Mouse (Mus musculus): Measurements from ENCODE around the gene Gfod1. TPM values are rescaled to one million over a fixed set of nuclear protein-coding genes. Genes with fewer than 3 reads are reported as not detected.

The Gfod1 gene
- total RNA-seq, 1 experiment: 4.8 TPM

GRCm38 (mm10) chr13:43243793-43244192 lies 60.2 kb downstream of the Gfod1 start:
- no peak for DNase-seq (ENCODE audit: low read depth, low spot score)
- no peak overlapping the region for H3K27ac ChIP-seq (ENCODE audit: insufficient read depth, low read depth, low read length, poor library complexity, severe bottlenecking)

GRCm38 (mm10) chr13:43243240-43243639 lies 60.7 kb downstream of the Gfod1 start:
- in situ Hi-C loops (cut with MboI; ENCODE audit: low sequenced_read_pairs in 2 of 2, unreplicated experiment in 2 of 2): no loop called here
- no peaks in the 10 kb centered on the region for H3K36me3 ChIP-seq (ENCODE audit: control insufficient read depth, insufficient read depth, low read length, poor library complexity, severe bottlenecking)
- DNase-seq (ENCODE audit: low read depth, low spot score): no peak
- no peak overlapping the region for H3K4me3 ChIP-seq (ENCODE audit: insufficient read depth in 1 of 2, low read depth in 1 of 2, low read length in 2 of 2, poor library complexity in 1 of 2, severe bottlenecking in 1 of 2)
- TF ChIP-seq MAFK (IDR thresholded peaks at IDR 0.05; ENCODE audit: insufficient read depth, low read depth, low read length) (no peak), CHD2 (IDR thresholded peaks at IDR 0.05; ENCODE audit: low read depth, low read length) (no peak), ZC3H11A (IDR thresholded peaks at IDR 0.05; ENCODE audit: borderline replicate concordance, low read depth, low read length) (no peak), ZNF384 (IDR thresholded peaks at IDR 0.05; ENCODE audit: low read depth, low read length) (no peak), HCFC1 (IDR thresholded peaks at IDR 0.05; ENCODE audit: borderline replicate concordance, insufficient read depth, low read length) (no peak)
- no peak overlapping the region for H3K9ac ChIP-seq (ENCODE audit: insufficient read depth, low read depth, low read length, poor library complexity, severe bottlenecking)
- no peak overlapping the region for H3K27ac ChIP-seq (ENCODE audit: insufficient read depth, low read depth, low read length, poor library complexity, severe bottlenecking)
- peaks cover 4 to 5% of the 10 kb centered on the region in 2 experiments; a peak in 1 of 4 replicates for H3K4me1 ChIP-seq (ENCODE audit: control insufficient read depth in 2 of 2, insufficient read depth in 2 of 2, low read length in 2 of 2, poor library complexity in 1 of 2)
- no peaks in the 10 kb centered on the region for H3K9me3 ChIP-seq (ENCODE audit: control insufficient read depth, insufficient read depth, low read depth, low read length)

More at GRCm38 (mm10) chr13:43243793-43244192, 60.2 kb downstream of the Gfod1 start:
- Histone ChIP-seq H3K9ac (ENCODE audit: insufficient read depth, low read depth, low read length, poor library complexity, severe bottlenecking) (no peak overlapping the region), H3K36me3 (ENCODE audit: control insufficient read depth, insufficient read depth, low read length, poor library complexity, severe bottlenecking) (no peaks in the 10 kb centered on the region), H3K9me3 (ENCODE audit: control insufficient read depth, insufficient read depth, low read depth, low read length) (no peaks in the 10 kb centered on the region), H3K4me1 (ENCODE audit: control insufficient read depth in 2 of 2, insufficient read depth in 2 of 2, low read length in 2 of 2, poor library complexity in 1 of 2) (peaks cover 4 to 5% of the 10 kb centered on the region in 2 experiments; a peak in 1 of 4 replicates), H3K4me3 (ENCODE audit: insufficient read depth in 1 of 2, low read depth in 1 of 2, low read length in 2 of 2, poor library complexity in 1 of 2, severe bottlenecking in 1 of 2) (no peak overlapping the region)
- in situ Hi-C loops (cut with MboI; ENCODE audit: low sequenced_read_pairs in 2 of 2, unreplicated experiment in 2 of 2): no loop called here
- TF ChIP-seq HCFC1 (IDR thresholded peaks at IDR 0.05; ENCODE audit: borderline replicate concordance, insufficient read depth, low read length) (no peak), ZNF384 (IDR thresholded peaks at IDR 0.05; ENCODE audit: low read depth, low read length) (no peak), CHD2 (IDR thresholded peaks at IDR 0.05; ENCODE audit: low read depth, low read length) (no peak), ZC3H11A (IDR thresholded peaks at IDR 0.05; ENCODE audit: borderline replicate concordance, low read depth, low read length) (no peak), MAFK (IDR thresholded peaks at IDR 0.05; ENCODE audit: insufficient read depth, low read depth, low read length) (no peak)

DNA sequence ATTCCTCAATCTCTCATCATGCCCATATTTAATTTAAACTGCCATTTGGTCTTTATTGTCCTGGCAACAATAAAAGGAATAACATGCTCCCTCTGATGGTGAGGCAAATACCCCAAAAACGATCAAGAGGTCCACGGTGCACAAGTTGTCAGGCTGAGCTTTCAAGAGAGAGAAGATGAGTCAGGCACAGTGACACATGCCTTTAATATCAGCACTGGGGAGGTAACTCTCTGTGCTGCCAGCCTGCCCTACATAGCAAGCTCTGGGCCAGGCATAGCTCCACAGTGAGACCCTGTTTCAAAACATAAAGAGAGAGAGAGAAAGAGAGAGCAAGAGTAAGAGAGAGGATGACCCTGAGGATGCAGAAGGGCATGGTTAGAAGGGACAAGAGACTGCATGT lies 62.2 kb downstream of the Gfod1 start:
- DNase-seq (ENCODE audit: low read depth, low spot score): no peak
- Histone ChIP-seq H3K4me1 (ENCODE audit: control insufficient read depth in 2 of 2, insufficient read depth in 2 of 2, low read length in 2 of 2, poor library complexity in 1 of 2) (peaks cover 4 to 5% of the 10 kb centered on the region in 2 experiments; a peak in 1 of 4 replicates), H3K4me3 (ENCODE audit: insufficient read depth in 1 of 2, low read depth in 1 of 2, low read length in 2 of 2, poor library complexity in 1 of 2, severe bottlenecking in 1 of 2) (no peak overlapping the region), H3K9ac (ENCODE audit: insufficient read depth, low read depth, low read length, poor library complexity, severe bottlenecking) (no peak overlapping the region), H3K9me3 (ENCODE audit: control insufficient read depth, insufficient read depth, low read depth, low read length) (no peaks in the 10 kb centered on the region), H3K36me3 (ENCODE audit: control insufficient read depth, insufficient read depth, low read length, poor library complexity, severe bottlenecking) (no peaks in the 10 kb centered on the region), H3K27ac (ENCODE audit: insufficient read depth, low read depth, low read length, poor library complexity, severe bottlenecking) (no peak overlapping the region)
- in situ Hi-C loops (cut with MboI; ENCODE audit: low sequenced_read_pairs in 2 of 2, unreplicated experiment in 2 of 2): no loop called here
- TF ChIP-seq CHD2 (IDR thresholded peaks at IDR 0.05; ENCODE audit: low read depth, low read length): no peak
- no peak for TF ChIP-seq HCFC1 (IDR thresholded peaks at IDR 0.05; ENCODE audit: borderline replicate concordance, insufficient read depth, low read length)
- no peak for TF ChIP-seq MAFK (IDR thresholded peaks at IDR 0.05; ENCODE audit: insufficient read depth, low read depth, low read length)
- no peak for TF ChIP-seq ZC3H11A (IDR thresholded peaks at IDR 0.05; ENCODE audit: borderline replicate concordance, low read depth, low read length)
- TF ChIP-seq ZNF384 (IDR thresholded peaks at IDR 0.05; ENCODE audit: low read depth, low read length): no peak

GRCm38 (mm10) chr13:43241069-43241468 lies 62.9 kb downstream of the Gfod1 start:
- H3K4me3 ChIP-seq (ENCODE audit: insufficient read depth in 1 of 2, low read depth in 1 of 2, low read length in 2 of 2, poor library complexity in 1 of 2, severe bottlenecking in 1 of 2): no peak overlapping the region
- no peaks in the 10 kb centered on the region for H3K9me3 ChIP-seq (ENCODE audit: control insufficient read depth, insufficient read depth, low read depth, low read length)
- no peaks in the 10 kb centered on the region for H3K36me3 ChIP-seq (ENCODE audit: control insufficient read depth, insufficient read depth, low read length, poor library complexity, severe bottlenecking)
- no peak for DNase-seq (ENCODE audit: low read depth, low spot score)
- H3K27ac ChIP-seq (ENCODE audit: insufficient read depth, low read depth, low read length, poor library complexity, severe bottlenecking): no peak overlapping the region
- no peak overlapping the region for H3K9ac ChIP-seq (ENCODE audit: insufficient read depth, low read depth, low read length, poor library complexity, severe bottlenecking)
- TF ChIP-seq HCFC1 (IDR thresholded peaks at IDR 0.05; ENCODE audit: borderline replicate concordance, insufficient read depth, low read length): no peak
- no peak for TF ChIP-seq ZC3H11A (IDR thresholded peaks at IDR 0.05; ENCODE audit: borderline replicate concordance, low read depth, low read length)
- TF ChIP-seq MAFK (IDR thresholded peaks at IDR 0.05; ENCODE audit: insufficient read depth, low read depth, low read length): no peak
- TF ChIP-seq ZNF384 (IDR thresholded peaks at IDR 0.05; ENCODE audit: low read depth, low read length): no peak
- TF ChIP-seq CHD2 (IDR thresholded peaks at IDR 0.05; ENCODE audit: low read depth, low read length): no peak
- in situ Hi-C loops (cut with MboI; ENCODE audit: low sequenced_read_pairs in 2 of 2, unreplicated experiment in 2 of 2): no loop called here
- peaks cover 4 to 5% of the 10 kb centered on the region in 2 experiments; a peak in 1 of 4 replicates for H3K4me1 ChIP-seq (ENCODE audit: control insufficient read depth in 2 of 2, insufficient read depth in 2 of 2, low read length in 2 of 2, poor library complexity in 1 of 2)

Measured in ES-E14 (cell line).